In genomic region chr4:117436995-117437660, GRCm38 (mm10) we compare ENCODE assay signal across 28 mouse cellular contexts. TPM values are rescaled to one million over a fixed set of nuclear protein-coding genes. Genes with fewer than 3 reads are reported as not detected.
DNase-seq lines count a peak whose midpoint lies in the region; ATAC-seq and TF ChIP-seq lines count a peak whose summit lies in the region.
"Had no signal": no experiment of that assay in that cellular context is flagged by ENCODE, and none has a peak within 500 bp of the region (broad histone marks: within the 10 kb centered on the region; RNA-seq: fewer than 3 reads in every experiment).

No protein-coding gene starts in this region.

- peaks cover 11% of the 10 kb centered on the region for H3K4me1 ChIP-seq in heart, embryonic 10.5 days
- peaks cover 7% of the 10 kb centered on the region for H3K4me1 ChIP-seq in testis, adult 2 months (ENCODE audit: control insufficient read depth, insufficient read depth, low read length)
- peaks cover 4% of the 10 kb centered on the region; the same call in 1 of the 2 replicates for H3K4me1 ChIP-seq in embryonic facial prominence, embryonic 12.5 days
- no peaks in the 10 kb centered on the region for H3K4me1 ChIP-seq in intestine, embryonic 16.5 days (ENCODE audit: control insufficient read depth, insufficient read depth, low read length)
- H3K4me1 ChIP-seq in forebrain, embryonic 16.5 days (replicated peaks; ENCODE audit: control insufficient read depth, insufficient read depth, low read length): 0 out of 2 replicates have a peak, but pooled peaks cover 2% of the 10 kb centered on the region
- H3K4me1 ChIP-seq: heart, embryonic 15.5 days; liver, embryonic 15.5 days had no signal

- no peak overlapping the region; the same call in 1 of the 2 replicates for H3K4me3 ChIP-seq in heart, embryonic 10.5 days
- H3K4me3 ChIP-seq in testis, adult 2 months (ENCODE audit: control insufficient read depth, low read depth, low read length): peak overlapping the region; percentile 27
- H3K4me3 ChIP-seq in embryonic facial prominence, embryonic 12.5 days: no peak overlapping the region
- H3K4me3 ChIP-seq in intestine, embryonic 16.5 days (ENCODE audit: low read length): no peak overlapping the region
- H3K4me3 ChIP-seq in forebrain, embryonic 16.5 days (replicated peaks; ENCODE audit: low read length): no peak overlapping the region
- H3K4me3 ChIP-seq: heart, embryonic 15.5 days; liver, embryonic 15.5 days; megakaryocyte, embryonic 14.5 days; midbrain, embryonic 13.5 days; neural tube, embryonic 15.5 days; stomach, embryonic 15.5 days had no signal

- no peak for TF ChIP-seq CTCF in testis, adult 2 months (IDR thresholded peaks at IDR 0.05; ENCODE audit: control insufficient read depth, insufficient read depth, insufficient replicate concordance, low read depth, low read length)

- no peak overlapping the region for H3K27ac ChIP-seq in heart, embryonic 10.5 days
- H3K27ac ChIP-seq in testis, adult 2 months (ENCODE audit: control insufficient read depth, insufficient read depth, low read depth, low read length): no peak overlapping the region
- no peak overlapping the region for H3K27ac ChIP-seq in embryonic facial prominence, embryonic 12.5 days
- no peak overlapping the region for H3K27ac ChIP-seq in intestine, embryonic 16.5 days (ENCODE audit: low read length)
- H3K27ac ChIP-seq in forebrain, embryonic 16.5 days (ENCODE audit: low read length): no peak overlapping the region
- H3K27ac ChIP-seq: heart, embryonic 15.5 days; hindbrain, embryonic 14.5 days; liver, embryonic 15.5 days; midbrain, embryonic 13.5 days; neural tube, embryonic 15.5 days; stomach, embryonic 15.5 days had no signal

- H3K9me3 ChIP-seq in heart, embryonic 10.5 days: no peaks in the 10 kb centered on the region
- no peaks in the 10 kb centered on the region for H3K9me3 ChIP-seq in embryonic facial prominence, embryonic 12.5 days
- H3K9me3 ChIP-seq in intestine, embryonic 16.5 days (ENCODE audit: control insufficient read depth, low read length): no peaks in the 10 kb centered on the region
- no peaks in the 10 kb centered on the region for H3K9me3 ChIP-seq in forebrain, embryonic 16.5 days (ENCODE audit: control insufficient read depth, low read length)
- H3K9me3 ChIP-seq: heart, embryonic 15.5 days; liver, embryonic 15.5 days; megakaryocyte, embryonic 14.5 days; midbrain, embryonic 13.5 days; neural tube, embryonic 15.5 days; stomach, embryonic 15.5 days had no signal

- DNase-seq in heart, embryonic 10.5 days (ENCODE audit: low spot score): peak; percentile 52
- DNase-seq in heart, adult 8-10 months (ENCODE audit: low spot score): no peak
- DNase-seq in testis, postnatal 10 days (ENCODE audit: low spot score): no peak
- DNase-seq: adrenal gland, postnatal 36 days; cerebellum, adult 18-20 months; cerebellum, postnatal 10 days; gastrocnemius, postnatal 25 days; heart, adult 18-20 months; kidney, adult 18-20 months; kidney, postnatal 36 days; lung, postnatal 4 days; retina, postnatal 1 day; right cerebral cortex, postnatal 14 days; thymus, adult 2 months; thymus, postnatal 36 days had no signal

- no peak overlapping the region for H3K9ac ChIP-seq in embryonic facial prominence, embryonic 12.5 days
- H3K9ac ChIP-seq in intestine, embryonic 16.5 days (ENCODE audit: low read depth, low read length): no peak overlapping the region
- no peak overlapping the region for H3K9ac ChIP-seq in forebrain, embryonic 16.5 days (replicated peaks; ENCODE audit: low read depth, low read length)
- H3K9ac ChIP-seq: heart, embryonic 15.5 days; hindbrain, embryonic 14.5 days; liver, embryonic 15.5 days; midbrain, embryonic 13.5 days; neural tube, embryonic 15.5 days; stomach, embryonic 15.5 days had no signal

- no peaks in the 10 kb centered on the region for H3K36me3 ChIP-seq in heart, embryonic 10.5 days
- H3K36me3 ChIP-seq in testis, adult 2 months (ENCODE audit: control insufficient read depth, insufficient read depth, low read length): no peaks in the 10 kb centered on the region
- no peaks in the 10 kb centered on the region for H3K36me3 ChIP-seq in embryonic facial prominence, embryonic 12.5 days
- H3K36me3 ChIP-seq in intestine, embryonic 16.5 days (ENCODE audit: control insufficient read depth, insufficient read depth, low read length): no peaks in the 10 kb centered on the region
- H3K36me3 ChIP-seq in forebrain, embryonic 16.5 days (ENCODE audit: control insufficient read depth, insufficient read depth): no peaks in the 10 kb centered on the region
- H3K36me3 ChIP-seq: heart, embryonic 15.5 days; liver, embryonic 15.5 days; midbrain, embryonic 13.5 days; neural tube, embryonic 15.5 days; stomach, embryonic 15.5 days had no signal

- no peak for TF ChIP-seq POLR2A in testis, adult 2 months (IDR thresholded peaks at IDR 0.05; ENCODE audit: control insufficient read depth, low read depth, low read length)

- H3K4me2 ChIP-seq in embryonic facial prominence, embryonic 12.5 days (replicated peaks): peak overlapping the region; percentile 27; the same call in 1 of the 2 replicates
- no peak overlapping the region for H3K4me2 ChIP-seq in intestine, embryonic 16.5 days (ENCODE audit: low read depth, low read length)
- no peak overlapping the region for H3K4me2 ChIP-seq in forebrain, embryonic 16.5 days (ENCODE audit: low read length)
- H3K4me2 ChIP-seq: heart, embryonic 15.5 days; hindbrain, embryonic 14.5 days; liver, embryonic 15.5 days; midbrain, embryonic 13.5 days; neural tube, embryonic 15.5 days; stomach, embryonic 15.5 days had no signal

- ATAC-seq in embryonic facial prominence, embryonic 12.5 days (ENCODE audit: insufficient number of reproducible peaks, insufficient read depth, low FRiP score, low TSS enrichment): no peak
- 0 out of 2 replicates have a peak, but pooled peaks have one; percentile 37 for ATAC-seq in megakaryocyte-erythroid progenitor cell, adult 5-6 weeks (replicated peaks; ENCODE audit: low FRiP score, low TSS enrichment, poor library complexity, severe bottlenecking)
- no peak for ATAC-seq in intestine, embryonic 16.5 days
- ATAC-seq in forebrain, embryonic 16.5 days: no peak
- ATAC-seq: forebrain, embryonic 14.5 days; midbrain, embryonic 13.5 days had no signal

- 24% methylated on average over 14 of the region's 14 CpGs for WGBS in heart, embryonic 10.5 days
- WGBS in embryonic facial prominence, embryonic 12.5 days: 19% methylated on average over 14 of the region's 14 CpGs
- 25% methylated on average over 14 of the region's 14 CpGs for WGBS in intestine, embryonic 16.5 days
- 26% methylated on average over 14 of the region's 14 CpGs for WGBS in forebrain, embryonic 16.5 days

- peaks cover 26% of the 10 kb centered on the region for H3K27me3 ChIP-seq in heart, embryonic 10.5 days (ENCODE audit: insufficient read depth, poor library complexity, severe bottlenecking)
- no peaks in the 10 kb centered on the region for H3K27me3 ChIP-seq in testis, adult 2 months (ENCODE audit: control insufficient read depth, insufficient read depth, low read length)
- no peaks in the 10 kb centered on the region for H3K27me3 ChIP-seq in embryonic facial prominence, embryonic 12.5 days
- peaks cover 3% of the 10 kb centered on the region; the same call in 1 of the 2 replicates for H3K27me3 ChIP-seq in intestine, embryonic 16.5 days (replicated peaks; ENCODE audit: control insufficient read depth, insufficient read depth, low read length)
- H3K27me3 ChIP-seq in forebrain, embryonic 16.5 days (replicated peaks; ENCODE audit: control insufficient read depth, insufficient read depth, low read length): peaks cover 4% of the 10 kb centered on the region; the same call in 1 of the 2 replicates

RNA-seq across cellular contexts. Expression of gene Rnf220, which starts 59.7 kb away (rescaled TPM):
- polyA plus RNA-seq in heart, embryonic 10.5 days (2016; fragmentation: Nextera tagmentation; extraction: Ambion mirVana): 56.5 and 76.1 TPM in 2 replicates
- total RNA-seq in heart, adult 8-10 months (2022): 10 to 100 TPM; 30.3 to 37.3 (median 31.9) TPM
- polyA plus RNA-seq in testis, adult 2 months (2012; rRNA removed): 146 and 153 TPM in 2 replicates
- 106 and 107 TPM in 2 replicates for polyA plus RNA-seq in embryonic facial prominence, embryonic 12.5 days (2016; fragmentation: Nextera tagmentation; extraction: Ambion mirVana)
- total RNA-seq in megakaryocyte-erythroid progenitor cell, adult 5-6 weeks (2014; fragmentation: Nextera tagmentation): 107 and 145 TPM in 2 replicates
- total RNA-seq in megakaryocyte-erythroid progenitor cell, adult 5-6 weeks (2017): 73.2 and 84.1 TPM in 2 replicates
- polyA plus RNA-seq in intestine, embryonic 16.5 days (2015; fragmentation: Nextera tagmentation; extraction: Ambion mirVana): 49.0 and 55.4 TPM in 2 replicates
- 121 and 129 TPM in 2 replicates for polyA plus RNA-seq in forebrain, embryonic 16.5 days (2015; fragmentation: Nextera tagmentation; extraction: Ambion mirVana)
